Mouse (Mus musculus) neural tube, embryonic 12.5 days (tissue): ENCODE results near the gene Cacnb4. TPM values are rescaled to one million over a fixed set of nuclear protein-coding genes. Genes with fewer than 3 reads are reported as not detected.

Experiments used
- ATAC-seq: fragments of 200-750 bp; cut with Nextera tagmentation; 2 replicates; pipeline ENCODE4 v1.8.0; 2017; ENCODE audit warnings: low read depth, mild to moderate bottlenecking, moderate TSS enrichment, moderate library complexity; ENCODE audit not compliant: low FRiP score
- H3K27ac ChIP-seq: fragments of 300-500 bp; sonication (generic); 2 replicates; pipeline ENCODE4 v1.5.1; 2016
- H3K27me3 ChIP-seq: fragments of 300-500 bp; sonication (generic); replicated peaks from 2 replicates; pipeline ENCODE4 v1.6.1; 2016; ENCODE audit warnings: mild to moderate bottlenecking
- H3K36me3 ChIP-seq: fragments of 300-500 bp; sonication (generic); 2 replicates; pipeline ENCODE4 v1.6.1; 2016; ENCODE audit warnings: mild to moderate bottlenecking
- H3K4me1 ChIP-seq: fragments of 300-500 bp; sonication (generic); 2 replicates; pipeline ENCODE4 v1.6.1; 2016
- H3K4me2 ChIP-seq: fragments of 300-500 bp; sonication (generic); replicated peaks from 2 replicates; pipeline ENCODE4 v1.6.1; 2016; ENCODE audit warnings: mild to moderate bottlenecking
- H3K4me3 ChIP-seq: fragments of 300-500 bp; sonication (generic); 2 replicates; pipeline ENCODE4 v1.5.1; 2016
- H3K9ac ChIP-seq: fragments of 300-500 bp; sonication (generic); 2 replicates; pipeline ENCODE4 v1.6.1; 2016; ENCODE audit warnings: mild to moderate bottlenecking
- H3K9me3 ChIP-seq: fragments of 300-500 bp; sonication (generic); 2 replicates; pipeline ENCODE4 v1.6.1; 2016; ENCODE audit warnings: mild to moderate bottlenecking
- WGBS: fragments of 180-500 bp; shearing (Covaris S2); methylation state at CpG from one replicate; pipeline ENCODE4 v1.1.7; 2016; 5-methylcytosine and 5-hydroxymethylcytosine counted together
- polyA plus RNA-seq: library from polyadenylated mRNA; unstranded; fragments of >200 nt; fragmentation: Nextera tagmentation; extraction: Ambion mirVana; gene quantifications from 2 replicates; pipeline ENCODE4 v1.2.1, GENCODE M21; 2016

Gene Cacnb4
- polyA plus RNA-seq, 1 experiment from 2014 or later, result 5.9 TPM

DNA sequence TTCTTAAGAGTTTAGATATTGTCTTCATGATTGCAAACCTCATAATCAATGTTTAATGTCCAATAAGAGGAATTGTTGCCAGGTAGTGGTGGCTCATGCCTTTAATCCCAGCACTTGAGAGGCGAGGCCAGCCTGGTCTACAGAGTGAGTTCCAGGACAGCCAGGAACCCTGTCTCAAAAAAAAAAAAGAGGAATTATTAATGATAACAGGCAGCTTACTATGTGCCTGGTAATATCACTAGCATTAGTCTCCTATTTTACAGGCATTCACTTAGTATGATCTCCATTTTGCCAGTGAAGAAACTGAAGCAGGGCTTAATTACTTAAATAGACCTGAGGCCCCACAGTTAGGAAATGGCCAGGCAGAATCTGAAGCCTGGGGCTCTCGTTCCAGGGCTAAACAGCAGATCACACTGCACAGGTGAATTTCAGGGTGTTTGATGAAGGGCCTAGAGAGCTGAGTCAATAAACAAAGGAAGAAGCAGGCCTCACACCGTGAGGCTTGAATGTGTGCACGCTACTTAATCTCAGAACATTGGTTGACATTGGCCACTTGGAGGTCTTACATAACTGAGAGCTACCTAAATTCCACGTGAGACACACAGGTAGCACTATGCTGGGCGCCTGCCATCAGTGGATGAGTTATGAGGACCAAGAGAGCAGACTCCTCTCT, 37.6 kb downstream of the Cacnb4 start:
- WGBS, result 74% methylated on average over 6 of the region's 6 CpGs
- no peaks in the 10 kb centered on the region for H3K27me3 ChIP-seq
- no peak overlapping the region for H3K4me3 ChIP-seq
- H3K9me3 ChIP-seq, result no peaks in the 10 kb centered on the region
- ATAC-seq, result no peak
- no peaks in the 10 kb centered on the region for H3K36me3 ChIP-seq
- no peak overlapping the region for H3K9ac ChIP-seq
- peaks cover 6% of the 10 kb centered on the region; the same call in 1 of the 2 replicates for H3K4me1 ChIP-seq
- H3K27ac ChIP-seq, result no peak overlapping the region
- no peak overlapping the region for H3K4me2 ChIP-seq

DNA sequence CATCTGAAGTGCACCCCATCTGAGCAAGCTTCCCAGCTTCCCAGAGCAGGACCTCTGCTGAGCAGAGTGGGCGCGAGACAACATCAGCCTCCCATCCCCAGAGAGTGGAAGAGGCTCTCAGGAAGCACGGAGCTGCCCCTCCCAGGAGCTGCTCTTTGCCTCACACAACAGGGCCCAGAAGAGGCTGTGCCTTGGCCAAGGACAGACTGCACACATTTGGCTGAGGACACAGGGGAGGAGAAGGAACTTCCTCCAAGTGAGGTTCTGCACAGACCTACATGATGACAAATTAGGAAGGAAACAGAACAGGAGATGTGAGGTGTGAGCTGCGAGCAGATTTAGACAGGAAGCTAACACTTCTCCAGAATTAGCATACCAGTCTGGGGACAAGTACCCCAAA, 38.4 kb downstream of the Cacnb4 start:
- no peaks in the 10 kb centered on the region for H3K36me3 ChIP-seq
- no peak for ATAC-seq
- peaks cover 6% of the 10 kb centered on the region; the same call in 1 of the 2 replicates for H3K4me1 ChIP-seq
- H3K4me3 ChIP-seq, result no peak overlapping the region
- H3K9ac ChIP-seq, result no peak overlapping the region
- WGBS, result 47% methylated on average over 4 of the region's 4 CpGs
- no peaks in the 10 kb centered on the region for H3K9me3 ChIP-seq
- H3K27ac ChIP-seq, result no peak overlapping the region
- H3K27me3 ChIP-seq, result no peaks in the 10 kb centered on the region
- no peak overlapping the region for H3K4me2 ChIP-seq

DNA sequence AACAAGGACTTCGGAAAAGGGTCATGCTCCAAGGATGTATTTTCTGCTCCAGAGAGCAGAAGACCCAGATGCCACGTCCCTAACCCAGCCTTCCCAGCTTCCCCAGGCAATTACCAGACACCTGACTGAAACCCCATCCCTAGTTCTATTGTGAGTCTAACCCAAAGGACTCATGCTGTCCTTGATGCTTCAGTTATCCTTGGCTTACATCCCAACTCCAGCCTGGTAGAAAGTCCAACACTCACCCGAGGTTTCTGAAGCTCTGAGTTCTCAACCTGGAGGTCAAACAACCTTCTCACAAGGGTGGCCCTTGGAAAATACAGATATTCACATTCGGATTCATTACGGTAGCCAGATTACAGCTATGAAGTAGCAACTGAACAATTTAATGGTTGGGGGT, 40.6 kb downstream of the Cacnb4 start:
- WGBS, result 57% methylated on average over 5 of the region's 5 CpGs
- Histone ChIP-seq H3K36me3 (no peaks in the 10 kb centered on the region), H3K9ac (no peak overlapping the region), H3K4me1 (peaks cover 6% of the 10 kb centered on the region; the same call in 1 of the 2 replicates), H3K4me3 (no peak overlapping the region), H3K9me3 (no peaks in the 10 kb centered on the region), H3K4me2 (no peak overlapping the region), H3K27me3 (no peaks in the 10 kb centered on the region), H3K27ac (no peak overlapping the region)
- ATAC-seq, result no peak

DNA sequence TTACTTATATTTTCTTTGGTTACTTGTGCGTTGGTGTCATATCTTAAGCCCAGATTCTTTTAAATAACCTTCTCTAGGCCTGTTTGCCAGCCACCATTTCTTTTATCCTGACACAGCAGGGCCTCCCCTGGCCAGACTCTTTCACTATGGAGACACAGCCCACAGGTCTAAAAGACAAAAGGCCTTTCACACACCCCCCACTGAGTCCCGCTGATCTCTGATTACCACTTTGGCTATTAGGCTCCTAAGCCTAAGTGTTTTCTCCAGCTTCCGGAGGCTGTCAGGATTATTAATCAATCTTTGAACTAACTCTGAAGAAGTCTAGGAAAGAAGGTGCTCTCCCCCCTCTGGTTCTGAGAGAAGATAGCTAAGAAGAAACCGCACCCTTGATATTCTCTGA, 41.3 kb downstream of the Cacnb4 start:
- 0 out of 2 replicates have a peak, but pooled peaks have one; percentile 21 for ATAC-seq
- WGBS, result 2% methylated on average over 4 of the region's 4 CpGs
- Histone ChIP-seq H3K27ac (no peak overlapping the region), H3K36me3 (no peaks in the 10 kb centered on the region), H3K4me3 (no peak overlapping the region), H3K9ac (no peak overlapping the region), H3K4me1 (peaks cover 6% of the 10 kb centered on the region; the same call in 1 of the 2 replicates), H3K9me3 (no peaks in the 10 kb centered on the region), H3K4me2 (no peak overlapping the region), H3K27me3 (no peaks in the 10 kb centered on the region)

DNA sequence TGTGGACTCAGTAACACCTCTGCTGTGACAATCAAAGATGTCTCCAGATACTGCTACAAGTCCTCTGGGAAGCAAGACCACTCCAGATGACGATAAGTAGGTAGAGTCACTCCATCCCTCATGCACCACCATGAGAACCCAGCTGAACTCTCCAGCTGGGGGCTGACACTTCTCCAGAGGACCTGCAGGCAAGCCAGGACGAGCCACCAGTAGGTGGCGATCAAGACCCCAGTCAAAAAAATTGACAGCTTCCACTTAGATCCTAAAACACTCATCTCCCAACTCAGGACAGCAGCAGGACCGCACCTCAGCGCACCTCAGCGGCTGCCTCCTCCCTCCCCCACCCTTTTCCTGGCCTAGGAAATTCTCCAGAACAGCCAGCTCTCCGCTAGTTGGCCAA, 43.8 kb downstream of the Cacnb4 start:
- no peak overlapping the region for H3K27ac ChIP-seq
- 0 out of 2 replicates have a peak, but pooled peaks have one; percentile 67 for ATAC-seq
- no peak overlapping the region for H3K4me3 ChIP-seq
- H3K9ac ChIP-seq, result no peak overlapping the region
- peaks cover 6% of the 10 kb centered on the region; the same call in 1 of the 2 replicates for H3K4me1 ChIP-seq
- H3K4me2 ChIP-seq, result no peak overlapping the region
- 6% methylated on average over 7 of the region's 7 CpGs for WGBS
- no peaks in the 10 kb centered on the region for H3K27me3 ChIP-seq
- no peaks in the 10 kb centered on the region for H3K9me3 ChIP-seq
- no peaks in the 10 kb centered on the region for H3K36me3 ChIP-seq

DNA sequence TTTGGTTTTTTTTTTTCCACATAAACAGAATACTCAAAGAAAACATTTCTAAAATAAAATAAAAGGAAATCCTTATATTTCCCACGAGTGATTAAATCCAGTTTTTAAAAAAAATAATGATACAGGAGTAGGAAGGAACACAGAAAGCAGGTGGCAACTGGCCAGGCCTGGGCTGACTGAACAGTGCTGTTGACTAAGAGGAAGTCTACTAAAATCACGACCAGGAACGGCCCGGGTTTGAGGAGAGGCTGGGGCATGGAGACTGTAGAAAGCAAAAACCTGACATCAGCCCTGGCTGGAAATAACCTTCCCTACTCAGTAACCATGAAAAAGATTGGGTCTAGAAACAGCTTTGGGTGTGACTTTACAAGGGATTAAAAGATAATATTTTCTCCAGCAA, 48.4 kb downstream of the Cacnb4 start:
- Histone ChIP-seq H3K27ac (no peak overlapping the region), H3K4me1 (no peaks in the 10 kb centered on the region), H3K9ac (no peak overlapping the region), H3K36me3 (no peaks in the 10 kb centered on the region), H3K4me2 (no peak overlapping the region), H3K27me3 (no peaks in the 10 kb centered on the region), H3K4me3 (no peak overlapping the region), H3K9me3 (no peaks in the 10 kb centered on the region)
- 90% methylated on average over 4 of the region's 4 CpGs for WGBS
- ATAC-seq, result no peak

DNA sequence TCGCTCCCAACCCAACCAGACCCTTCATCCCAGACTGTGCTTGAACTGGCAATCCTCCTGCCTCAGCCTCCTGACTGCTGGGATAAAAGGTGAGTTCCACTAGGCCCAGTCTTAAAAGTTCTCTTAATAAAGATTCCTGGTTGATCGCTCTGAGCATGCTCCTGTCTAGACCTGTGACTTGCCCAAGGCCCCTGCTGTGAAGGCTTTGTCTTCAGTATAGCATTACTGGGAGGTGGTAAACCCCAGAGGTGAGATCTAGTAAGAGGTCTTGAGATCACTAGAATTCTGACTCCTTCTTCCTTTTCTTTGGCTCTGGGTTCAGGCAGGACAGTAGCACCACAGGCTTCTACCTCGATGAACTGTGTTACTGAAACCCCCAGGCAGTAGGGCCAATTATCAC, 50.4 kb downstream of the Cacnb4 start:
- no peaks in the 10 kb centered on the region for H3K36me3 ChIP-seq
- H3K9ac ChIP-seq, result no peak overlapping the region
- ATAC-seq, result no peak
- H3K9me3 ChIP-seq, result no peaks in the 10 kb centered on the region
- H3K27ac ChIP-seq, result no peak overlapping the region
- no peak overlapping the region for H3K4me3 ChIP-seq
- H3K4me1 ChIP-seq, result no peaks in the 10 kb centered on the region
- no peak overlapping the region for H3K4me2 ChIP-seq
- WGBS, result 85% methylated on average over 3 of the region's 3 CpGs
- H3K27me3 ChIP-seq, result no peaks in the 10 kb centered on the region

DNA sequence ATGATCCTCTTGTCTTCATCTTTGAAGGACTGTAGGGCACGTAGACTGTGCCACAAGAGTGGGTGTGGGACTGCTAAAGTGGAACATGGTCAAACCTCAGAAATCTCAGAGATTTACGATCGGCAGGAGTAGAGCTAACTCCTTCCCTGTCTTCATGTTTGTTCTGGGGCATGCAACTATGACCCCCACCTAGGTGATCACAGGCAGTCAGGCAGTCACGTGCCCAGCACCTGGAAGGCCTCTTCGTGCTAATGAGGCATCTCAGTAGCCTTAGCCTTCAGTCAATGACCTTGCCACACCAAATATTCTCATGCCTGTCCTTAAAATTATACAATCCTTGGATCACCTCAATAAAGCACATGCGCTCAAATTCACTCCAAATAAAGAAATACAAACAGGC, 50.9 kb downstream of the Cacnb4 start:
- no peaks in the 10 kb centered on the region for H3K27me3 ChIP-seq
- no peak for ATAC-seq
- H3K4me1 ChIP-seq, result no peaks in the 10 kb centered on the region
- WGBS, result 90% methylated on average over 6 of the region's 6 CpGs
- H3K9ac ChIP-seq, result no peak overlapping the region
- no peak overlapping the region for H3K27ac ChIP-seq
- H3K9me3 ChIP-seq, result no peaks in the 10 kb centered on the region
- no peak overlapping the region for H3K4me3 ChIP-seq
- H3K36me3 ChIP-seq, result no peaks in the 10 kb centered on the region
- H3K4me2 ChIP-seq, result no peak overlapping the region

DNA sequence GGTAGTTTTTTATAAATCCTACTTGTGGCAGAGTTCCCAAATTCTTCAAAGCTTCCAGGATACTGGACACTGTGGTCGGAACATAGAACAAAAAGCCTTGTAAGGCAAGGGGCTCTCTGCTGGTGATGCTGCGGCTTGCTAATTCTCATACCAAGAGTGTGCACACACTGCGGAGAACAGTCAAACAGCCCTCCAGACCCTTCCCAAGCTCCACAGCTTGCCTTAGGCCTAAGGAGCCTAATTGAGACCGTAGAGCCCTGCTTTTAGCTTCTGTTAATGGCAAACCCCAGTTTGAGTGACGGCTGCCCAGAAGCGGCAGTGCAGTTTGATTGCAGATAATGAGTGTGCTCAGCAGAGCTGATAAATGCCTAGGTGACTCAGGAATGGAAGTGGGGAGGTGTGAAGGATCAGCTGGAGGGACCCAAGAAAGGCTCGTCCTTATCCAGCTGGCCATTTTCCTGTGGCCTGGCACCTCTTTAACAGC, 52.7 kb downstream of the Cacnb4 start:
- 53% methylated on average over 7 of the region's 7 CpGs for WGBS
- ATAC-seq, result no peak
- no peak overlapping the region for H3K4me2 ChIP-seq
- H3K27ac ChIP-seq, result no peak overlapping the region
- H3K36me3 ChIP-seq, result no peaks in the 10 kb centered on the region
- no peaks in the 10 kb centered on the region for H3K9me3 ChIP-seq
- no peaks in the 10 kb centered on the region for H3K4me1 ChIP-seq
- H3K4me3 ChIP-seq, result no peak overlapping the region
- H3K27me3 ChIP-seq, result no peaks in the 10 kb centered on the region
- H3K9ac ChIP-seq, result 0 out of 2 replicates have a peak overlapping the region, but pooled peaks have one; percentile 3

GRCm38 (mm10) chr2:52623461-52623860, 53.2 kb downstream of the Cacnb4 start:
- ATAC-seq, result no peak
- no peaks in the 10 kb centered on the region for H3K27me3 ChIP-seq
- no peak overlapping the region for H3K27ac ChIP-seq
- H3K9me3 ChIP-seq, result no peaks in the 10 kb centered on the region
- H3K9ac ChIP-seq, result 0 out of 2 replicates have a peak overlapping the region, but pooled peaks have one; percentile 3
- H3K36me3 ChIP-seq, result no peaks in the 10 kb centered on the region
- H3K4me1 ChIP-seq, result no peaks in the 10 kb centered on the region
- WGBS, result 54% methylated on average over 4 of the region's 4 CpGs
- H3K4me3 ChIP-seq, result no peak overlapping the region
- no peak overlapping the region for H3K4me2 ChIP-seq

- Histone ChIP-seq H3K9ac (no peak overlapping the region), H3K27me3 (no peaks in the 10 kb centered on the region), H3K4me3 (no peak overlapping the region), H3K36me3 (no peaks in the 10 kb centered on the region), H3K4me1 (no peaks in the 10 kb centered on the region), H3K9me3 (no peaks in the 10 kb centered on the region), H3K4me2 (no peak overlapping the region), H3K27ac (no peak overlapping the region)
- ATAC-seq, result no peak
- 70% methylated on average over 2 of the region's 2 CpGs for WGBS
Observed at GRCm38 (mm10) chr2:52622616-52623015, 54.0 kb downstream of the Cacnb4 start.

DNA sequence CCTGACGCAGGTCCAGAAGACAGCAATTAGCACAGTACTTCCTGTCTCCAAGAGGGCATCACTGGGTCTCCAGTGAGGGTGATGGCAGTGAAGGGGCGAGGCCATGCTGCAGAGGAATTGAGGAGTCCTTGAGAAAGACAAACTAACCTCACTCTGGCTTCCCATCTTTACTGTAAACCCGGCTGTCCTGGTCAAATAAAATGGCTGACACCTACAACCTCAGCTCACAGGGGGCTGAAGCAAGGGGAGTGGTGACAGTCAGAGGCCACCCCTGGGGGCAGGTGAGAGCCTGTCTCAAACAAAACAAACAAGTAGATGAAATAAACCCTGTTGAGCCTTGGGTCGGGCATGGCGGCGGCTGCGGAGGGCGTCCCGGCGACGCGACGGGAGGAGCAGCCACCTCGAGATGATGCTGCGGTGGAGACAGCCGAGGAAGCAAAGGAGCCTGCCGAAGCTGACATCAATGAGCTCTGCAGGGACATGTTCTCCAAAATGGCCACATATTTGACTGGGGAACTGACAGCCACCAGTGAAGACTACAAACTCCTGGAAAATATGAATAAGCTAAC, 57.1 kb downstream of the Cacnb4 start:
- no peak overlapping the region for H3K27ac ChIP-seq
- no peak for ATAC-seq
- H3K27me3 ChIP-seq, result no peaks in the 10 kb centered on the region
- H3K4me3 ChIP-seq, result no peak overlapping the region
- H3K4me2 ChIP-seq, result 0 out of 2 replicates have a peak overlapping the region, but pooled peaks have one; percentile 16
- H3K36me3 ChIP-seq, result no peaks in the 10 kb centered on the region
- 65% methylated on average over 17 of the region's 17 CpGs for WGBS
- no peaks in the 10 kb centered on the region for H3K9me3 ChIP-seq
- H3K4me1 ChIP-seq, result no peaks in the 10 kb centered on the region
- no peak overlapping the region for H3K9ac ChIP-seq

- H3K4me1 ChIP-seq, result no peaks in the 10 kb centered on the region
- H3K4me3 ChIP-seq, result no peak overlapping the region
- no peaks in the 10 kb centered on the region for H3K36me3 ChIP-seq
- no peak overlapping the region for H3K4me2 ChIP-seq
- H3K27ac ChIP-seq, result no peak overlapping the region
- no peaks in the 10 kb centered on the region for H3K27me3 ChIP-seq
- H3K9ac ChIP-seq, result no peak overlapping the region
- WGBS, result 89% methylated on average over 2 of the region's 2 CpGs
- ATAC-seq, result no peak
- no peaks in the 10 kb centered on the region for H3K9me3 ChIP-seq
Observed at GRCm38 (mm10) chr2:52618804-52619203, 57.8 kb downstream of the Cacnb4 start.
